Mouse (Mus musculus) neutrophil, adult 5-6 weeks (primary cell): ENCODE measurements at regions not wholly inside any gene's neighbourhood (a gene's known extent, or its start where the extent isn't known, plus 50 kb on each side); places are given as distances from the start of the nearest gene placed in this dataset.

Experiments used
- ATAC-seq: fragments of 151-379, 151-347 bp; 2 replicates; pipeline ENCODE4 v1.8.0; 2017; ENCODE audit warnings: mild to moderate bottlenecking, moderate TSS enrichment; ENCODE audit not compliant: insufficient number of reproducible peaks, poor library complexity, low FRiP score, severe bottlenecking; ENCODE audit errors: extremely low read depth

DNA sequence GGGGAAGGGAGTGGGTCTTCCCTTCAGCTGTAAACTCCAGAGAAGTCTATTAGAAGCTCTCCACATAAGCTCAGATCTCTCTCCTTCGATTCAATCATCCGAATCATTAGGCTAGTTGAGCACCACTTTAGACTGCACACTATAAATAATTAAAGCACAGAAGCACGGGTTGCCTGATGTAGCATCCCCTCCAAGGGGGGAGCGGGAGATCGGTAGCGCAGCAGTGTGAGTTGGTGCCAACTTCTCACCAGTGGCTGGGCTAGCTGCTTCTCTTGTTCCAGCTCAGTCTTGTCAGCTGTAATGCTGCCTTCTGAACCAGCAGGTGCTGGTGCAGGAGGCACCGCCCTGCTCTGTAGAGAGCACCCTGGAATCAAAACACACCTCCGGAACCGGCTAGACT is 78.6 kb downstream of the A830031A19Rik start:
- ATAC-seq, result no peak

DNA sequence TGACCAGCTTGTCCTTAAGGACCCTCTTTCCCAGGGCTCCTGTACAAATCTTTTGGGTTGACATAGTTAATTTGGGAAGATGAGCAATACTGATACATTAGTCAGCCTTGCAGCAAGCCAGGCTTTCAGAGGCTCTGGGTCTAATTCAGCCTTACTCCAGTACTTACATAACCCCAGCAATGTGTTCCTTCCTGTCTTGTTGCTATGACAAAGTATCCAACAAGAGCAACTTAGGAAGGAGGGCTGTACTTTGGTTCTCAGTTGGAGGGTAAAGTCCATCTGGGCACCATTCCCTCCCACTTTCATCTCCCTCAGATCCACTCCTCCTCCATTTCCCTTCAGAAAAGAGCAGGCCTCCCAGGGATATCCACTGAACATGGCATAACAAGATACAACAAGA is 80.7 kb downstream of the A830031A19Rik start:
- no peak for ATAC-seq

DNA sequence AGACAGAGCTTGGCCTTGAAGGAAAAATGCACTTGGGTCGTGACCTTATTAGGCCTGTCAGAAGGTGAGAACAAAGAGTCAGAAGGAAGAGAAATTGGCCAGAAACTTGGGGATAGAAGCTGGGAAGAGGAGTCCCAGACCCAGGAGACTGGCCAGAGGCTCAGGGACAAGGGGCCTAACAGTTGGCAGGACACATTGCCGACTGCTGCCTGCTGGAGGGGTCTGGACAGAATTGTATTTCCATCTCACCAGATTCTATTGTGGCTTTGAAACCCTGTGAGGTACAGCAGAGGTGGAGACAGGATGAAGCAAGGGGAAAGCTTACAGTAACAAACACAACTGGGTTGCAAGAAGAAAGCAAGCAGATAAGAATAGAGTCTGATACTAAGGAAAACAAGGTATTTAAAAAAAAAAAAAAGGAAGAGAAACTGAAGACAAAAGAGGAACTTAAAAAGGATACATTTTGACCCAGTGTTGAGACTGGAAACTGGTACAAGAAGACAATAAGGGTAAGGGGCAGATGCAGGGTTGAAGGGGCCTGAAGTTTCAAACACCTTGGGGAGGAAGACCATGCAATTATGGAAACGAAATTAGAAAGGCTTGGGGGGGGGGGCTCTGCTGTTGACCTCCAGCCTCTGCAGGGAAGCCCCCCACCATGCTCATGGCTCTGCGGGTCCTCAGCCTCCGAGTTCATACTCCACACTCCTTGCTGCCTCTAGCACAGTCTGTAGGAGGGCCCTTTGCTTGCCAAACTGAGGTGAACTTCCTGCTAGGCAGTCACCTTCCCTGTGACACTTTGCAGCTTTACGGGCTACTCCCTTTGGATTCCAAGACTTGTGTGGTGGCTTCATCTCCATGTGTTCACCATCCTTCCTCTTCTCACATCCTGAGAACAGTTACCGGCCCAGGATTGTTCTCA is 87.1 kb downstream of the A830031A19Rik start:
- ATAC-seq, result peak; percentile 76

DNA sequence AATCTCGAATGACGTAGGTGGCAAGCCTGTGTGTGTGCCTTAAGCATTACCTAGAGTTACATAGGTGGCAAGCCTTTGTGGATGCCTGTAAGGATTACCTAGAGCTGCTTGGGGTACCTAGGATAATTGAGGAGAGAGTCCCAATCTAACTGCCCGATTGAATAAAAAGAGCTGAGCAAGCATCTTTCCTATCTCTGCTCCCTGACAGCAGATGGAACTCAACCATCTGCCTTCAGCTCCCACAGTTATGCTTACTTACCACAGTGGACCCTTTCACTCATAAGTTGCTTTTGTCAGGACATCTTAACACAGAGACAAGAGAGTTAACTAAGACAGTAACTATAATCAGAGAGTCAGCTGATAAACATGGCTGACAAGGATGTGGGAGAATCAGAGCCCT is 89.6 kb downstream of the A830031A19Rik start:
- ATAC-seq, result no peak

DNA sequence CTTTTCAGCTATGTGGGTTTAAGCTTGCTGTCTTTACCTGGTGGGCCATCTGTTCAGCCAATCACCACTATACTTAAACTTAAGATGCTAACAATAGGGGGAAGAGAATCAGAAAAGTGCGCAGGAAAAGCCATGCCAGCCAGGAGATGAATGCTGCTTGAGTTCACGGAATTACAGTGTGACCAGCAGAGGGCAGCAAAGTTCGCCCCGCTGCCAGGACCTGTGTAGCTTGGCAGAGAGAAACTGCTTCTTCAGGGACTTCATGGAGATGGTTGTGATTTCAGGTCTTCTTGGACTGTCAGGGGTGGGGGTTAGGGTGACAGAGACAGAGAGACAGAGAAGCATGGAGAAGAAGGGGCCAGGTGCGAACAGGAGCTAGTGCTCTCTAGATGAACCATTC is 84.3 kb upstream of the Papolg start:
- peak; percentile 87 for ATAC-seq

DNA sequence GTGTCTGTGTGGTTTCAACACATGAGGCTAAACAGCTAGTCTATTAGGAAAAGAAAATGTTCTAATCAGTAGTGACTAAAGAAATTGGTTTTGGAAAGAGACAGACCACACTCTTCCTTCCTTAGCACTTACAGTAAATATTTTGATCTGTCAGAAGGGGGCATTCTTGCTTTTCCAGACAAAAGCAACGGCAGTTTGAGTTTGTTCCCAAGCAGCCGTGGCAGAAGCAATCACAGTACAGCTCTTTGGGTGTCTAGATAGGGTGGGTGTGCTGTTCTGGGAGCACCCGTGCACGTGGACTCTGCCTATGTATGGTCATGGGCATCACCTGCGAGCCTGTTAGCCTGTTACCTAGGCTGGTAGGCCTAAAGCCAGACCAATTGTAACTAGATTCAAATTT is 83.2 kb upstream of the Papolg start:
- no peak for ATAC-seq

DNA sequence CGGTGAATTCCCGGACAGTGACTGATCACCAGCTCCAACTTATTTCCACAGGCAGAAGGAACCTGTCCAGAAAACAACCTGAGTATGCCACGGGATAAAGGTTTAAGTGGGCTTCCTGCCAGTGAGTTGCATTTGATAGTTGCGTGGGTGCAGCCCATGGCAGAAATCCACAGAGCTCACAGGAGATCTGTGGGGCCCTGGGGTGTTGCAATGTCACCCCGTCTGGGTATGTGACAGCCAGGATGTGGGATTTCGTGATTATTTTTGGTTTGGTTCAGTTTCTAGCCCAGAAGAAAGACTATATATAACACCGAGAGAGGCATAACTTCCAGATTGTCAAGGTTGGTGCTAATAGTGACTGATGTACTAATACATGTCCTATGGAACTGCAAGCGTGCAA is 82.0 kb upstream of the Papolg start:
- no peak for ATAC-seq

DNA sequence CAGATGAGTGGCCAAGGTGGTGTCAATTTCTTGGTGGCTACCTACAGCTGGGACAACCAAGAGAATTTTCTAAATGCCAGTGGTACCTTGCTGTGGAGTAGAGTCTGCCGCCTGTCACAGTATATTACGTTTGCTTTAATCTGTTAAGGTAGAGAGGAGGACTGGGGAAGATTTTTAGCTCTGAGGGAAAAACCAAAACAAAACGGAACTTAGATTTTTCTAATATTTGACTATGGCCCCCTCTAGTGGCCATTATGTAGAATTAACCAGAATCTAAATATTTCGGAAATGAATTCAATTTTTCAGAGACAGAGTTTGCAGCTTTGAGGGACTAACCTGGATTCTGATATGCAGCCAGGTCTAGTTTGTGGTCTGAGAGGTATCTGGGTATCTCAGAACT is 59.3 kb upstream of the Papolg start:
- 0 out of 2 replicates have a peak, but pooled peaks have one; percentile 26 for ATAC-seq

DNA sequence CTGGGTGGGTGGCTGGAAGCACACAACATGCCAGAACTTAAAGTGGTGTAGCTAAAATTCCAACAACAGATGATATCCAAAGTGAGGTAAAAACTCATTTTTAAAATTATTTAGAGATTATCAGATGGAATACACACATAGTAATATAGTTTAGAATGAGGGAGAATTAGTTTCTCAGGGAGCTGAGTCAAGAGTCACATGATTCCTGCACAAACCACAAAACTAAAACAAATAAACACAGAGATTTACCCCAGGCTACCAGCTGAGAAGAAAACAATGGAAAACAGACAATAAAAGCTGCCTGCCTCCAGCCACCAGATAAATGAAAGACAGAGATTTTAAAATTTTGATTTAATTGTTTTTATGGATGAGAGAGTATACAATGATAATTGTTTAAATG is 50.9 kb upstream of the Papolg start:
- ATAC-seq, result no peak
